Mouse (Mus musculus) hindbrain, embryonic 16.5 days (tissue): Measurements from ENCODE around the gene Adap2. TPM values are rescaled to one million over a fixed set of nuclear protein-coding genes. Genes with fewer than 3 reads are reported as not detected.

Experiments
- ATAC-seq: fragments of 200-750 bp; cut with Nextera tagmentation; 2 replicates; pipeline ENCODE4 v1.8.0; 2017; ENCODE audit warnings: moderate TSS enrichment, moderate library complexity
- H3K27ac ChIP-seq: fragments of 300-500 bp; sonication (generic); 2 replicates; pipeline ENCODE4 v1.5.1; 2014; ENCODE audit warnings: low read depth, mild to moderate bottlenecking, control low read depth, low read length, moderate library complexity
- H3K27me3 ChIP-seq: fragments of 300-500 bp; sonication (generic); replicated peaks from 2 replicates; pipeline ENCODE4 v1.6.1; 2014; ENCODE audit warnings: low read length; ENCODE audit not compliant: control insufficient read depth, insufficient read depth
- H3K36me3 ChIP-seq: fragments of 300-500 bp; sonication (generic); 2 replicates; pipeline ENCODE4 v1.6.1; 2014; ENCODE audit warnings: mild to moderate bottlenecking, low read length, moderate library complexity, mixed read lengths; ENCODE audit not compliant: control insufficient read depth, insufficient read depth
- H3K4me1 ChIP-seq: fragments of 300-500 bp; sonication (generic); 2 replicates; pipeline ENCODE4 v1.6.1; 2014; ENCODE audit warnings: low read depth, low read length; ENCODE audit not compliant: control insufficient read depth, insufficient read depth
- H3K4me2 ChIP-seq: fragments of 300-500 bp; sonication (generic); 2 replicates; pipeline ENCODE4 v1.6.1; 2014; ENCODE audit warnings: mild to moderate bottlenecking, low read length, control low read depth, moderate library complexity
- H3K4me3 ChIP-seq: fragments of 300-500 bp; sonication (generic); 2 replicates; pipeline ENCODE4 v1.5.1; 2014; ENCODE audit warnings: mild to moderate bottlenecking, low read length, control low read depth, moderate library complexity
- H3K9ac ChIP-seq: fragments of 300-500 bp; sonication (generic); 2 replicates; pipeline ENCODE4 v1.6.1; 2014; ENCODE audit warnings: low read depth, mild to moderate bottlenecking, control low read depth, low read length, moderate library complexity
- H3K9me3 ChIP-seq: fragments of 300-500 bp; sonication (generic); 2 replicates; pipeline ENCODE4 v1.6.1; 2014; ENCODE audit warnings: mild to moderate bottlenecking, low read length, moderate library complexity; ENCODE audit not compliant: control insufficient read depth
- WGBS: fragments of 180-500 bp; shearing (Covaris S2); extraction: QIAGEN DNeasy Blood & Tissue Kit; methylation state at CpG from one replicate; pipeline ENCODE4 v1.1.7; 2014; 5-methylcytosine and 5-hydroxymethylcytosine counted together
- polyA plus RNA-seq: library from polyadenylated mRNA; unstranded; fragments of >200 nt; fragmentation: Nextera tagmentation; extraction: Ambion mirVana; gene quantifications from 2 replicates; pipeline ENCODE4 v1.2.1, GENCODE M21; 2015

Adap2 gene
- polyA plus RNA-seq, 1 experiment from 2014 or later: 4.1 TPM

GRCm38 (mm10) chr11:80168611-80169249, 14.8 kb downstream of the Adap2 start:
- Histone ChIP-seq H3K4me1 (no peaks in the 10 kb centered on the region), H3K27ac (no peak overlapping the region), H3K4me3 (no peak overlapping the region), H3K36me3 (no peaks in the 10 kb centered on the region), H3K9me3 (no peaks in the 10 kb centered on the region), H3K4me2 (no peak overlapping the region), H3K27me3 (no peaks in the 10 kb centered on the region), H3K9ac (no peak overlapping the region)
- 84% methylated on average over 4 of the region's 4 CpGs for WGBS
- ATAC-seq: no peak

- WGBS: 94% methylated on average over 3 of the region's 3 CpGs
- Histone ChIP-seq H3K9ac (no peak overlapping the region), H3K4me2 (no peak overlapping the region), H3K27me3 (no peaks in the 10 kb centered on the region; the same call in 1 of the 2 replicates), H3K27ac (no peak overlapping the region), H3K4me1 (no peaks in the 10 kb centered on the region), H3K36me3 (no peaks in the 10 kb centered on the region), H3K9me3 (no peaks in the 10 kb centered on the region), H3K4me3 (no peak overlapping the region)
- ATAC-seq: no peak
Measured at GRCm38 (mm10) chr11:80169629-80170028, 15.7 kb downstream of the Adap2 start.

GRCm38 (mm10) chr11:80170351-80170750, 16.4 kb downstream of the Adap2 start:
- no peak overlapping the region for H3K4me2 ChIP-seq
- H3K4me1 ChIP-seq: no peaks in the 10 kb centered on the region
- ATAC-seq: no peak
- H3K9ac ChIP-seq: no peak overlapping the region
- H3K4me3 ChIP-seq: no peak overlapping the region
- H3K9me3 ChIP-seq: no peaks in the 10 kb centered on the region
- H3K27ac ChIP-seq: no peak overlapping the region
- H3K36me3 ChIP-seq: no peaks in the 10 kb centered on the region
- WGBS: 78% methylated on average over 5 of the region's 5 CpGs
- no peaks in the 10 kb centered on the region; the same call in 1 of the 2 replicates for H3K27me3 ChIP-seq

GRCm38 (mm10) chr11:80171884-80172283, 18.0 kb downstream of the Adap2 start:
- Histone ChIP-seq H3K27me3 (no peaks in the 10 kb centered on the region; the same call in 1 of the 2 replicates), H3K9ac (no peak overlapping the region), H3K4me3 (no peak overlapping the region), H3K27ac (no peak overlapping the region), H3K4me2 (no peak overlapping the region), H3K36me3 (no peaks in the 10 kb centered on the region), H3K4me1 (no peaks in the 10 kb centered on the region), H3K9me3 (no peaks in the 10 kb centered on the region)
- WGBS: 71% methylated on average over 4 of the region's 4 CpGs
- no peak for ATAC-seq

- Histone ChIP-seq H3K4me1 (no peaks in the 10 kb centered on the region), H3K4me2 (no peak overlapping the region), H3K36me3 (no peaks in the 10 kb centered on the region), H3K9ac (no peak overlapping the region), H3K4me3 (no peak overlapping the region), H3K9me3 (no peaks in the 10 kb centered on the region), H3K27me3 (no peaks in the 10 kb centered on the region; the same call in 1 of the 2 replicates), H3K27ac (no peak overlapping the region)
- WGBS: 78% methylated on average over 11 of the region's 11 CpGs
- ATAC-seq: no peak
Measured at GRCm38 (mm10) chr11:80173963-80174670, 20.2 kb downstream of the Adap2 start.

- Histone ChIP-seq H3K4me1 (no peaks in the 10 kb centered on the region), H3K9me3 (no peaks in the 10 kb centered on the region), H3K4me2 (no peak overlapping the region), H3K4me3 (no peak overlapping the region), H3K36me3 (no peaks in the 10 kb centered on the region), H3K27me3 (no peaks in the 10 kb centered on the region; the same call in 1 of the 2 replicates), H3K27ac (no peak overlapping the region), H3K9ac (no peak overlapping the region)
- no peak for ATAC-seq
- 78% methylated on average over 11 of the region's 11 CpGs for WGBS
Measured at GRCm38 (mm10) chr11:80176911-80177895, 23.3 kb downstream of the Adap2 start.

GRCm38 (mm10) chr11:80178316-80178715, 24.4 kb downstream of the Adap2 start:
- no peaks in the 10 kb centered on the region; the same call in 1 of the 2 replicates for H3K27me3 ChIP-seq
- ATAC-seq: no peak
- H3K4me1 ChIP-seq: no peaks in the 10 kb centered on the region
- no peak overlapping the region for H3K4me2 ChIP-seq
- H3K4me3 ChIP-seq: no peak overlapping the region
- no peaks in the 10 kb centered on the region for H3K36me3 ChIP-seq
- no peak overlapping the region for H3K9ac ChIP-seq
- no peak overlapping the region for H3K27ac ChIP-seq
- WGBS: 86% methylated on average over 8 of the region's 8 CpGs
- no peaks in the 10 kb centered on the region for H3K9me3 ChIP-seq

GRCm38 (mm10) chr11:80181021-80181749, 27.3 kb downstream of the Adap2 start:
- no peaks in the 10 kb centered on the region for H3K36me3 ChIP-seq
- H3K4me3 ChIP-seq: no peak overlapping the region
- 75% methylated on average over 5 of the region's 5 CpGs for WGBS
- no peaks in the 10 kb centered on the region for H3K9me3 ChIP-seq
- H3K4me2 ChIP-seq: no peak overlapping the region
- no peaks in the 10 kb centered on the region for H3K4me1 ChIP-seq
- H3K27ac ChIP-seq: no peak overlapping the region
- H3K9ac ChIP-seq: no peak overlapping the region
- H3K27me3 ChIP-seq: no peaks in the 10 kb centered on the region
- no peak for ATAC-seq
